Mouse (Mus musculus) erythroblast, embryonic 14.5 days (primary cell): ENCODE results near the gene Epas1.

Experiments
- GATA1 ChIP-seq: IDR thresholded peaks from 2 replicates; pipeline ENCODE4 v1.6.1; 2012; ENCODE audit warnings: low read length, inconsistent platforms, mixed read lengths
- TAL1 ChIP-seq: IDR thresholded peaks from 3 replicates; pipeline ENCODE4 v1.6.1; 2012; ENCODE audit warnings: low read length, inconsistent platforms, mixed read lengths

DNA sequence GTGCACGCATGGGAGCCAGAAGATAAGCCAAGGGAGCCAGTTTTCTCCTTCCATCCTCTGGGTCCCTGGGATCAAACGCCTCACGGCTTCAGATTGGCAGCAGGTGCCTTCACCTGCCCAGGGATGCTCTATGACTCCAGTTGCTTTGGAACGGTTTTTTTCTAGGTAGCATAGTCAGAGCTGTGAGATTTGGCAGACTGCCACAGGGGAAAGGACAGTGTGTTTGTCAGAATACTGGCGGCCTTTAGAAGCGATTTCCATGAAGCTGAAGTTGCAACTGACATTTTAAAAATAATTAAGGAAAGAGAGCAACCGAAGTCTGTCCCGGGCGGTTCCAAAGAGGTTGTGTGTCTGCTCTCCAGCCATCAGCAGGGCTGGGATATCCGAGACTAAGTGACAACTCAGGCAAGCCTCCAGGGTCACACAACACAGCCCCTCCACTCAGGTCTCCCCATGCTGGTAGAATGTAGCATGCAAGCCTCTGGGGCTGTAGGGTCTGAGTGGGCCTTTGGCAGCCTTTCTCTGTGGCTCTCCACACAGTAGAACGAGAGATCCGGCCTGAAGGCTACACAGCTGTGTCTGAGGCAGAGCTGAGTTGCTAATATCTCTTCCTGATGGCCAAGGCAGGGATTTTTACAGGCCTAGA lies 28.4 kb downstream of the Epas1 start:
- no peak for TF ChIP-seq GATA1
- no peak for TF ChIP-seq TAL1
